Mouse (Mus musculus) neural tube, embryonic 15.5 days (tissue): Measurements from ENCODE around the gene Stx12. TPM values are rescaled to one million over a fixed set of nuclear protein-coding genes. Genes with fewer than 3 reads are reported as not detected.
"Not testable (repeated sequence)": the region's sequence is repeated elsewhere in the genome, so short reads cannot be mapped to it uniquely, and the experiment has no call there.

Source experiments
- ATAC-seq: fragments of 200-750 bp; cut with Nextera tagmentation; 2 replicates; pipeline ENCODE4 v1.8.0; 2017; ENCODE audit warnings: mild to moderate bottlenecking, moderate TSS enrichment, moderate library complexity; ENCODE audit not compliant: low FRiP score
- H3K27ac ChIP-seq: fragments of 300-500 bp; sonication (generic); replicated peaks from 2 replicates; pipeline ENCODE4 v1.5.1; 2015; ENCODE audit warnings: mild to moderate bottlenecking, inconsistent platforms
- H3K27me3 ChIP-seq: fragments of 300-500 bp; sonication (generic); replicated peaks from 2 replicates; pipeline ENCODE4 v1.6.1; 2015; ENCODE audit warnings: inconsistent platforms
- H3K36me3 ChIP-seq: fragments of 300-500 bp; sonication (generic); 2 replicates; pipeline ENCODE4 v1.6.1; 2015; ENCODE audit warnings: inconsistent platforms
- H3K4me1 ChIP-seq: fragments of 300-500 bp; sonication (generic); 2 replicates; pipeline ENCODE4 v1.6.1; 2015; ENCODE audit warnings: inconsistent platforms
- H3K4me2 ChIP-seq: fragments of 300-500 bp; sonication (generic); 2 replicates; pipeline ENCODE4 v1.6.1; 2015; ENCODE audit warnings: inconsistent platforms, mild to moderate bottlenecking, moderate library complexity
- H3K4me3 ChIP-seq: fragments of 300-500 bp; sonication (generic); replicated peaks from 2 replicates; pipeline ENCODE4 v1.5.1; 2015; ENCODE audit warnings: mild to moderate bottlenecking, inconsistent platforms
- H3K9ac ChIP-seq: fragments of 300-500 bp; sonication (generic); replicated peaks from 2 replicates; pipeline ENCODE4 v1.6.1; 2015; ENCODE audit warnings: mild to moderate bottlenecking, inconsistent platforms
- H3K9me3 ChIP-seq: fragments of 300-500 bp; sonication (generic); replicated peaks from 2 replicates; pipeline ENCODE4 v1.6.1; 2016; ENCODE audit warnings: inconsistent platforms
- WGBS: fragments of 180-500 bp; shearing (Covaris S2); methylation state at CpG from one replicate; pipeline ENCODE4 v1.1.7; 2015; ENCODE audit warnings: mixed read lengths; 5-methylcytosine and 5-hydroxymethylcytosine counted together
- polyA plus RNA-seq: library from polyadenylated mRNA; unstranded; fragments of >200 nt; fragmentation: Nextera tagmentation; extraction: Ambion mirVana; gene quantifications from 2 replicates; pipeline ENCODE4 v1.2.1, GENCODE M21; 2015

Stx12 gene
- 124 and 134 TPM in 2 replicates for polyA plus RNA-seq

DNA sequence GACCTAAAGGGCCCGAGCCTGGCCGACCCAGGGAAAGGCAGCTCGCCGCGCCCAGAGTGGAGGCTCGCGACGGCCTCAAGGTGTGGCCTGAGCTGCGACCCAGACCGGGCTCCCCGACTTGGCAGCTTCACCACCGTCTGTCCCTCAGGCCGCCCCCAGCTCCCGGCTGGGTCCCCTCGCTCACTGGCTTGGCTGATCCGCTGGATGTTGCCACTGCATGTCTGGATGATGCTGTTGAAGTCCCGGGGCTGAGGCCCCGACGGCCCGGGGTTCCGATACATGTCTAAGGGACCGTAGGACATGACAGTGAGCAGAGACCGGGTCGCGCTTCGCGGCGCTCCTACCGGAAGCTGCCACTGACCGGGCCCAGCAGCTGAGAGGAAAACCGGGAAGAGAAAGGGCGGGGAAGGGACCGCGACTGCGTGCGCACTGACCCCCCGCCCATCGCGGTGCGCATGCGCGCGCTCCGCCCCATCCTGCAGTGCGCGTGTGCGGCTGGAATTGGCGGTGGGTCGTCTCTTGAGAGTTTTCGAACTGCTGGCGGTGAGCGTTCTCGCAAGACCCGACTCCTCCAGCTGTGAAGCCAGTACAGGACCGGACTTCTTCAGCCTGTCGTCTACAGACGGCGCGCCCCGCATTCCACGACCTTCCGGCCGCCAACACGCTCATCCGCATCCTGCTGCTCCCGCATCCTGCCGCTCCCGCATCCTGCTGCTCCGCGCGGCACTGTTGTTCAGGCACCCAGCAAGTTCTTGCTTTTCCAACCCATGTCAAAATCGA, at the start of gene Stx12:
Gene Stx12, minus strand, starts transcription at position 446 of the 780 bp plus-strand sequence.
- ATAC-seq, result peak; percentile 96
- H3K9me3 ChIP-seq, result no peaks in the 10 kb centered on the region
- H3K27me3 ChIP-seq, result no peaks in the 10 kb centered on the region
- peak within 1 kb of the TSS; percentile 87 for H3K27ac ChIP-seq
- peak within 1 kb of the TSS; percentile 87 for H3K4me2 ChIP-seq
- peaks cover 36% of the 10 kb centered on the region for H3K4me1 ChIP-seq
- under 1% methylated on average over 70 of the region's 72 CpGs for WGBS
- H3K36me3 ChIP-seq, result peaks cover 10% of the 10 kb centered on the region; the same call in 1 of the 2 replicates
- peak within 1 kb of the TSS; percentile 97 for H3K9ac ChIP-seq
- peak within 1 kb of the TSS; percentile 98 for H3K4me3 ChIP-seq

DNA sequence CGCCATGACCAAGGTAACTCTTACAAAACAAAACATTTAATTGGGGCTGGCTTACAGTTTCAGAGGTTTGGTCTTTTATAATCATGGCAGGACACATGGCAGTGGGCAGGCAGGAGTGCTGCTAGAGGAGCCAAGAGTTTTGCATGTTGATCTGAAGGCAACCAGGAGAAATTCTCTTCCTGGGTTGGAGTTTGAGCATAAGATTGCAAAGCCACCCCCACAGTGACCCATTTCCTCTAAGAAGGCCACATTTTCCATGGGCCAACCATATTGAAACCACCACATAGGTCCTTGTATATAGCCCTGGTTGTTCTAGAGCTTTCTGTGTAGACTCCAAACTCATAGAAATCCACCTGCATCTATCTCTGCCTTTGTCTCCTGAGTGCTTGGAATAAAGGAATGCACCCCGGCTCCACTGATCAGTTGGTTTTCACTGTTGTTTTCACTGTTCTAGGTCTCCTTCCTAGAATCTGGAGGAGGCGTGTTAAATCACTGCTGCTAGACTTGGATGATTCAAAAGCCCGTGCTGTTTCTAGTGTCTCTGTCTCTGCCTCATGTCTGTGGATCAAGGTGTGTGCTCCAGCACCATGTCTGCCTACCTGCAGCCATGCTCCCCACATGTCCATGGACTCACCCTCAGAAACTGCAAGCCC, 48.6 kb upstream of the Stx12 start:
- H3K4me1 ChIP-seq, result peaks cover 9% of the 10 kb centered on the region; the same call in 1 of the 2 replicates
- H3K27me3 ChIP-seq, result no peaks in the 10 kb centered on the region
- H3K4me2 ChIP-seq, result no peak overlapping the region
- no peak overlapping the region for H3K4me3 ChIP-seq
- ATAC-seq, result no peak
- WGBS, result 79% methylated on average over 4 of the region's 4 CpGs
- H3K9ac ChIP-seq, result no peak overlapping the region
- H3K36me3 ChIP-seq, result no peaks in the 10 kb centered on the region
- no peaks in the 10 kb centered on the region for H3K9me3 ChIP-seq
- no peak overlapping the region for H3K27ac ChIP-seq

DNA sequence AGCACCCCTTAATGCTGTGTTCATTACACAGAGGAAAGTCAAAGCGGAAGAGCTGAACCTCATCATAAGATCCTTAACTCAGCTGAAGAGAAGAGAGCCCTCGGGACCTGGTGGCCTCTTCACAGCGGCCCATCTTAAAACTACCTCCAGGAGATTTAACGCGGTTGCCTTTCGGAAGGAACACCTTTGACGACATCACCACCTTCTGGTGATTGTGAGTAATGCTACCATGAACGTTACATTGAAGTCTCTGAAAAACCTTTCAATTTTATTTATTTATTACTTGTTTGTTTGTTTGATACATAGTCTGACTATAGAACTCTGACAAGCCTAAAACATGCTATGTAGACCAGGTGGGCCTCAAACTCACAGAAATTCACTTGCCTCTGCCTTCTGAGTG, 46.5 kb upstream of the Stx12 start:
- Histone ChIP-seq H3K9ac (no peak overlapping the region), H3K4me3 (no peak overlapping the region), H3K36me3 (no peaks in the 10 kb centered on the region), H3K4me1 (peaks cover 5% of the 10 kb centered on the region; the same call in 1 of the 2 replicates), H3K9me3 (no peaks in the 10 kb centered on the region), H3K27ac (no peak overlapping the region), H3K4me2 (no peak overlapping the region), H3K27me3 (no peaks in the 10 kb centered on the region)
- ATAC-seq, result no peak
- 6% methylated on average over 8 of the region's 8 CpGs for WGBS

DNA sequence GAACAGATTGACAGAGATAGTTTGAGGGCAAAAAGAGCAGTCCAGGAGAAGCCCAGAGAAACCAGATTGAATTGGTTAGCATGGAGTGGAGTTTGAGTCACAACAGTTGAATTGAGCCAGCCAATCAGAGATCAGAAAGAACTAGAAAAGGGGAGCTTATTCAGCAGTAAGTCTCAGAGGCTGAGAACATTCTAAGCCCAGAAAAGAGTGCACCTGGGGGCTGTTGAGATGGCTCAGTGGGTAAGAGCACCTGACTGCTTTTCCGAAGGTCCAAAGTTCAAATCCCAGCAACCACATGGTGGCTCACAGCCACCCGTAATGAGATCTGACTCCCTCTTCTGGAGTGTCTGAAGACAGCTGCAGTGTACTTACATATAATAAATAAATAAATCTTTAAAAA, 42.2 kb upstream of the Stx12 start:
- not testable (repeated sequence) for H3K36me3 ChIP-seq, ATAC-seq, H3K9ac ChIP-seq, H3K27ac ChIP-seq, H3K4me3 ChIP-seq, H3K4me2 ChIP-seq, H3K4me1 ChIP-seq, H3K9me3 ChIP-seq, H3K27me3 ChIP-seq
- 61% methylated on average over 2 of the region's 2 CpGs for WGBS

DNA sequence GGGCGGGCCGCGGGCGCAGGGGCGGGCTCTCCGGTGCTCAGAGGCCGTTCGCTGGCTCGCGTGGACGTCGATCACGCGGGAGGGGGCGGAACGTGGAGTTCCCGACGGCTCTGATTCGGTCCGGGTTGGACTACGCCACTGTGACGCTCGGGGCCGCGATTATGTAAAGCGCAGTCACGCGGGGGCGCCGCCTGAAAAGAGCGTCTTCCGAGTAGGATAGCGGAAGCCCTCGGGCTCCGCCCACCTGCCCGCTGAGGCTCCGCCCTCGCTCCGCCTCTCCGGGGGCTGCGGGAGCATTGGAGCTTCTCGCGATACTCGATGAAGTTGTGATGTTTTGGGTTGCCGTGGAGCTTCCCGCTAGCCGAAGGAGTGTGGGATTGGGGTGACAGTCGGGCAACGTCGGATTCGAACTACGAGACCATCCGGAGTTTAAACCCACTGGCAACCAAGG, 38.3 kb upstream of the Stx12 start, which contains the start of gene Fam76a:
Gene Fam76a, minus strand, starts transcription at position 1 of the 451 bp plus-strand sequence.
- Histone ChIP-seq H3K27me3 (no peaks in the 10 kb centered on the region), H3K4me1 (peaks cover 15% of the 10 kb centered on the region), H3K27ac (peak within 1 kb of the TSS; percentile 93), H3K9me3 (no peaks in the 10 kb centered on the region), H3K9ac (peak within 1 kb of the TSS; percentile 96), H3K4me2 (peak within 1 kb of the TSS; percentile 81), H3K36me3 (peaks cover 20% of the 10 kb centered on the region), H3K4me3 (peak within 1 kb of the TSS; percentile 100)
- WGBS, result 0% methylated on average over 53 of the region's 53 CpGs
- ATAC-seq, result peak; percentile 99

DNA sequence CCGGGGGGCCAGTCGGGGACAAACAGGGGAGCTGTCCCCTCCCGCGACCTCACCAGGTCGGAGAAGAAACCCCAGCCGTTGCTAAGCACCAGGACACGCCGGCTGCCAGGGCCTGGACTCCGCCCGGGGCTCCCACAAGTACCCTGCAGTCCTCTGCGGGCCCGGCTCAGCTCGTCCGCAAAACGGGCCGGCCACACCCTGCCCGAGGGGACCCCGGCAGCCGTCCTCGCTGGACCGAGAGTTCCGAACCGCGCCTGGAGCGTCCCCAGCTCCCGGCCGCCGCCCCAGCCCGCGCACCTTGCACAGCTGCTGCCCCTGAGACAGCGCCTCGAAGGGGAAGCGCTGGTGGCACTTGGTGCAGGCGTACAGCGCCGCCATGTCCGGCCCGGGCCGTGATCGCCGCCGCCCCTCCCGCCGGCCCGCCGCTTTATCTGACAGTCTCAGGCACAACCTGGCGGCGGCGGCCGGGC, 37.8 kb upstream of the Stx12 start:
- H3K4me1 ChIP-seq, result peaks cover 15% of the 10 kb centered on the region
- no peaks in the 10 kb centered on the region for H3K27me3 ChIP-seq
- ATAC-seq, result peak; percentile 64
- H3K4me3 ChIP-seq, result peak overlapping the region; percentile 100
- peak overlapping the region; percentile 96 for H3K9ac ChIP-seq
- H3K36me3 ChIP-seq, result peaks cover 25% of the 10 kb centered on the region
- H3K4me2 ChIP-seq, result peak overlapping the region; percentile 60
- no peaks in the 10 kb centered on the region for H3K9me3 ChIP-seq
- H3K27ac ChIP-seq, result peak overlapping the region; percentile 93
- WGBS, result under 1% methylated on average over 44 of the region's 50 CpGs

DNA sequence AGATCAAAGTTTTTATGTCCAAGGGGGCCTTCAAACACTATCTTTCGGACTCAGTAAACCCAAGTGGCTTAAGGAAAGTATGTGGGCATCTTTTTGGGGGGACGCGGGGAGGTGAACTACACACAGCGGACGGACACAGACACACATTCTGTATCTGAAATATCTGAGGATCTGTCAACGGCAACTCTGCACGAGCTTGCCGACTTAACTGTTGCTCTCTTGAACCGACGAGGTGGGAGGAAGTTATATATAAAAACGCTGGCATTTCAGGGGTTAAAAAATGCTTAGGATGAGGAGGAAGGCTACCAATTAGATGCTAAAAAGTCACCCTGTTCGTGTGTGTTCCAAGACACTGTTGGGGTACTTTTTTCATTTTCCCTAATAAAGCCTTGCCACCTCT, 37.2 kb upstream of the Stx12 start:
- Histone ChIP-seq H3K9ac (peak overlapping the region; percentile 96), H3K4me3 (peak overlapping the region; percentile 100), H3K27ac (peak overlapping the region; percentile 93; the same call in 1 of the 2 replicates), H3K27me3 (no peaks in the 10 kb centered on the region), H3K4me1 (peaks cover 15% of the 10 kb centered on the region), H3K9me3 (no peaks in the 10 kb centered on the region), H3K36me3 (peaks cover 30% of the 10 kb centered on the region), H3K4me2 (peak overlapping the region; percentile 60)
- WGBS, result 44% methylated on average over 12 of the region's 12 CpGs
- ATAC-seq, result no peak

DNA sequence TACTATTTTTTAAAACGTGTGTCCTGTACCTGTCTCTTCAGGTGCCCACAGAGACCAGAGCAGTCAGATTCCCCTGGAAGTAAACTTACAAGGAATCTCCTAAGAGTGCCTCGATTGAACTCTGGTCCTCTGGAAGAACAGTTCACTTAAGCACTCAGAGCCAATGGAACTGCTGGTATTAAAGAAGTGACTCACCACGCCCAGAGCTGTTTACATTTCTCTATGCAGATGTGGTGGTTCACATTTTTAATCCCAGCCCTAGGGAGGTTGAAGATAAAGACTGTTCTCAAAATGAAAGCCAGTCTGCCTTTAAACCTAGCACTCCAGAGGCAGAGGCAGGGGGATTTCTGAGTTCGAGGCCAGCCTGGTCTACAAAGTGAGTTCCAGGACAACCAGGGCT, 35.9 kb upstream of the Stx12 start:
- H3K4me1 ChIP-seq, result peaks cover 15% of the 10 kb centered on the region
- no peak overlapping the region for H3K4me3 ChIP-seq
- H3K4me2 ChIP-seq, result no peak overlapping the region
- H3K27ac ChIP-seq, result no peak overlapping the region
- no peak for ATAC-seq
- WGBS, result 96% methylated on average over 4 of the region's 4 CpGs
- no peak overlapping the region for H3K9ac ChIP-seq
- H3K9me3 ChIP-seq, result no peaks in the 10 kb centered on the region
- no peaks in the 10 kb centered on the region for H3K27me3 ChIP-seq
- peaks cover 42% of the 10 kb centered on the region for H3K36me3 ChIP-seq

DNA sequence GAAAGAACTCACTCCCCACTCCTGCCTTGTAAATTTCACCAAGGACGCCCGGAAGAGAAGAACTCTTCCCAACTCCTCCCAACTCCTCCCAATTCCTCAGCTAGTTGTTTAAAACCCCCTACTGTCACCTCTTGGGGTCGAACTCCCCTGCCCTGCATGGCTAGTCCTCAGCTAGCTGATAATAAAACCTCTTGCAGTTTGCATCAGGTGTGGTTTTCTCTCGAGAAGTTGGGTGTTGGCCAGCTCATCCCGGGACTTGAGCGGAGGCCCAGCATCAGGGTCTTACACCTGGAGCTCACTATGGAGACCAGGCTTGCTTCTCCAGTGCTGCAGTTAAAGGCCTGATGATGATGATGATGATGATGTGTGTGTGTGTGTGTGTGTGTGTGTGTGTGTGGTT, 34.2 kb upstream of the Stx12 start:
- H3K4me2 ChIP-seq, H3K9ac ChIP-seq, ATAC-seq, H3K9me3 ChIP-seq, H3K4me3 ChIP-seq, H3K27ac ChIP-seq, H3K27me3 ChIP-seq: not testable (repeated sequence)
- Histone ChIP-seq H3K36me3 (peaks cover 57% of the 10 kb centered on the region), H3K4me1 (peaks cover 13% of the 10 kb centered on the region)
- WGBS, result 76% methylated on average over 6 of the region's 6 CpGs

DNA sequence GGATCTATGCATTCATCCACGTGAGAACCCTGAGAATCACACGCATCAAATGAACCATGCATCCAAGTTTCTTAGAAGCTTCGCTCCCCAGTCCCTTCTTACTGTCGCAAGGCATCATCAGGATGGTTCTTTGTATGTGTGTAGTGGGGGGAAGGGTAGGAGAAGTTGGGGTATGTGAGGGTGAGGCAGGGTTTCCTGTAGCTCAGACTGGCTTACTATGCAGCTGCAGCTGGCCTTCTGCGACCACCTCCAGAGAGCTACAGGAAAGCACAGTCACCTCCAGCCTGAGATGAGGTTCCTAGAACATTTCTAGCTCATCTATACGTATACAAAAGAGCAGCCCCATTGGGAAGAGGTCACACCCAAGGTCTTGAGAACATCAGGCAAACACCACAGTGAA, 27.8 kb upstream of the Stx12 start:
- no peaks in the 10 kb centered on the region for H3K27me3 ChIP-seq
- no peak overlapping the region for H3K4me3 ChIP-seq
- peaks cover 86% of the 10 kb centered on the region for H3K36me3 ChIP-seq
- H3K9me3 ChIP-seq, result no peaks in the 10 kb centered on the region
- no peak overlapping the region for H3K4me2 ChIP-seq
- WGBS, result 91% methylated on average over 6 of the region's 6 CpGs
- H3K9ac ChIP-seq, result no peak overlapping the region
- no peak overlapping the region for H3K27ac ChIP-seq
- ATAC-seq, result no peak
- H3K4me1 ChIP-seq, result no peaks in the 10 kb centered on the region

DNA sequence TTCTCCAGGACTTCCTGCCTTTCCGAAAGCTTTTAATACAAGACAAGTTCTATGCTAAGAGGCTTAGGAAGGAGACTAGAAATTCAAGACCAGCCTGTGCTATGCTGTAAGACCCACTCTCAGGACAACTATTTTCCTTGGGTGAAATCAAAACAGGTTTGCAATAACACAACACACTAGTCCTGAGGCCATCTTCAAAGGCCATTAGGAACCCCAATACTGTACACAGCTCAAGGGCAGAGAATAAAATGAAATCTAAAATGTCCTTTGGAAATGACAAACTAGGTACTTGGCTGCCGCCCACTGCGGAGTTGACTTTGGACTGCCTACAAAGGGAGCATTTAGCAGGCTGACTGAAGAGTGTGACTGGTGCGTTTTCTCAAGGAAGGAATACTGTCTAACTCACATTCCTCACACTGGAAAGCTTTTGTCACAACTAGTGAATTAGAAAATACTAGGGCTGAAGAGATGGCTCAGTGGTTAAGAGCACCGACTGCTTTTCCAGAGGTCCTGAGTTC, 21.6 kb upstream of the Stx12 start:
- Histone ChIP-seq H3K27ac (no peak overlapping the region), H3K9me3 (no peaks in the 10 kb centered on the region), H3K4me3 (no peak overlapping the region), H3K4me2 (no peak overlapping the region), H3K27me3 (no peaks in the 10 kb centered on the region), H3K4me1 (no peaks in the 10 kb centered on the region), H3K9ac (no peak overlapping the region), H3K36me3 (peaks cover 76% of the 10 kb centered on the region)
- ATAC-seq, result no peak
- WGBS, result 90% methylated on average over 5 of the region's 5 CpGs
